Mouse (Mus musculus): ENCODE measurements at regions not wholly inside any gene's neighbourhood (a gene's known extent, or its start where the extent isn't known, plus 50 kb on each side); places are given as distances from the start of the nearest gene placed in this dataset.

DNA sequence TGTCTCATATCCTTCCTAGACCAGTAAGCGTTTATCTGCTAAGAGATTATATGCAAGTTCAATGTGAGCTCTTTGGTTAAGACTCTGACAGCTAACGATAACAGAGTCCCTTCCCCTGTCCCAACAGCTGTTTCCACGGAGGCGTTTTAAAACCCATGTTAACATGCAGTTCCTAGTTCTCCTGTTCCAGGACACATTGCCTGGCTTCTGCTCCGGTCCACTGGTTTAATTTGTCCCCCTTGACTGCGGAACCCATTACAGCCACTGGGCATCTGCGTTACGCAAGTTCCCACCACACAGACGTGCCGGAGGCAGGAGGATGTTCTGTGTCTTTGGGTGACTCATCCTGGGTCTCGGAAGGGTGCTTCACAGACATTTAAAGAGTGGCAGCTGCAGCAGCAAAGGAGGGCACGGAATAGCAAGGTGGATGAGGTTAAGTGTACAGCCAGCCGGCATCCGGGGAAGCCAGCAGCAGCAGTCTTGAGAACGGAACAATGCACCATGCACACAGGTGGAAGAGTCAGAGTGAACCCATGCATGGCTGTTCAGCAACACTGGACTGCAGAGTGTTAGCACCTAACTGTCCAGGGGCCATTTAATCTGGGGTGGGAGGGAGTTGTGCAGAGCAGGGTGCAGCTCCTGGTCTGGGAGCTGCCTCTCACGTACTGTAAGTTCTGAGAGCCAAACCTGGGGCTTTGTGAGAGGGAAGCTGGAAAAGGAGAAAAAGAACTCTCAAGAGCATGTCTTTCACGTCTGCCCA, 271.8 kb downstream of the Rngtt start (continued):
- TF ChIP-seq POLR2AphosphoS5 (IDR thresholded peaks at IDR 0.05; ENCODE audit: borderline replicate concordance, low read depth, low read length), result no peak
- no peak for TF ChIP-seq USF1 (IDR thresholded peaks at IDR 0.05; ENCODE audit: low read depth, low read length)
- TF ChIP-seq MYC (IDR thresholded peaks at IDR 0.05; ENCODE audit: low read depth, low read length), result peak; percentile 61; the same call in 1 of the 2 replicates

DNA sequence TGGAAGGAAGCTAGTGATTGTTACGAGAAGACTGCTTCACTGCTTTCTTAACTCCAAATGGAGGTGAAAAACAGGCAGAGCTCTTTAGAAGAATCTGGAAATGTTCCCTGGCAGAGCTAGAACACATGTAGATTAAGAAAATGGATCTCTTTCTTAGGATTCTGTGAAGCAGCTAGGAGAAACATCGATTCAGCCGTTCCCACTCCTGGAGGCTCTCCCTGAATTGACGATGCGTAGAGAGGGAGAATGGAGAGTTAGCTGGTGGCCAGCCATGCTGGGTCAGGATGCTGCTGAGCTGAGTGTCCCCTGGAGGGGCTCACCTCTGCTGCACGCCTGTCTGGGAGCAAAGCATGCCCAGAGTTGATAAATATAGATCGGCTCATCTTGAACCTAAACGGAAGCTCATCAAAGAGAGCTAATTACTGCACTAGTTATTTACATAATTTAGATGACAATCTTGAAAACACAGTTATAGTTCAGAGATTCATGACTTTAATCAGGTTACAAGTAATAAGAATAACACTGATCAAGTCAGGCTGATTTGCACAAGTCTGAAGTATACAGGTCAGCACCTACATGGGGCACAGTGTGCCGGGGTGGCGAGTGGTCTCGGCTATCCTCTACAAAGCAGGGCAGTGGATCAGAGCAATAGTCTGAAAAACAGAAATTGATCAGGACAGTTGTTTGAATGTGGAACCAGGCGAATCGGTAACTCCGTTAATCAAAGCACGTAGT, 273.0 kb downstream of the Rngtt start:
- H3K27me3 ChIP-seq (ENCODE audit: control insufficient read depth in 1 of 2, insufficient read depth in 2 of 2, low read length in 2 of 2), result no peaks in the 10 kb centered on the region
- DNase-seq (ENCODE audit: low read depth, low spot score), result peak; percentile 44
- H3K9ac ChIP-seq (ENCODE audit: control insufficient read depth, low read depth, low read length, poor library complexity, severe bottlenecking), result peak overlapping the region; percentile 38
- H3K79me2 ChIP-seq (ENCODE audit: control insufficient read depth, insufficient read depth, low read length, poor library complexity), result no peaks in the 10 kb centered on the region
- no peaks in the 10 kb centered on the region for H3K9me3 ChIP-seq (replicated peaks; ENCODE audit: insufficient read depth, low read length)
- H3K36me3 ChIP-seq (ENCODE audit: control insufficient read depth in 1 of 2, insufficient read depth in 2 of 2, low read length in 2 of 2), result peaks cover 0 to 2% of the 10 kb centered on the region in 2 experiments; a peak in 2 of 4 replicates
- H3K4me1 ChIP-seq (ENCODE audit: control insufficient read depth in 1 of 2, insufficient read depth in 2 of 2, low read length in 2 of 2), result peaks cover 5 to 23% of the 10 kb centered on the region in 2 experiments; a peak in 3 of 4 replicates
- TF ChIP-seq CHD1 (IDR thresholded peaks at IDR 0.05; ENCODE audit: low read depth, low read length) (no peak), MXI1 (IDR thresholded peaks at IDR 0.05; ENCODE audit: low read depth, low read length) (peak; percentile 42)
- H3K27ac ChIP-seq (ENCODE audit: control insufficient read depth, low read depth, low read length), result no peak overlapping the region
- H3K4me3 ChIP-seq (ENCODE audit: control insufficient read depth in 1 of 2, insufficient read depth in 1 of 2, low read depth in 2 of 2, low read length in 2 of 2), result peak overlapping the region; percentile 67 to 88

DNA sequence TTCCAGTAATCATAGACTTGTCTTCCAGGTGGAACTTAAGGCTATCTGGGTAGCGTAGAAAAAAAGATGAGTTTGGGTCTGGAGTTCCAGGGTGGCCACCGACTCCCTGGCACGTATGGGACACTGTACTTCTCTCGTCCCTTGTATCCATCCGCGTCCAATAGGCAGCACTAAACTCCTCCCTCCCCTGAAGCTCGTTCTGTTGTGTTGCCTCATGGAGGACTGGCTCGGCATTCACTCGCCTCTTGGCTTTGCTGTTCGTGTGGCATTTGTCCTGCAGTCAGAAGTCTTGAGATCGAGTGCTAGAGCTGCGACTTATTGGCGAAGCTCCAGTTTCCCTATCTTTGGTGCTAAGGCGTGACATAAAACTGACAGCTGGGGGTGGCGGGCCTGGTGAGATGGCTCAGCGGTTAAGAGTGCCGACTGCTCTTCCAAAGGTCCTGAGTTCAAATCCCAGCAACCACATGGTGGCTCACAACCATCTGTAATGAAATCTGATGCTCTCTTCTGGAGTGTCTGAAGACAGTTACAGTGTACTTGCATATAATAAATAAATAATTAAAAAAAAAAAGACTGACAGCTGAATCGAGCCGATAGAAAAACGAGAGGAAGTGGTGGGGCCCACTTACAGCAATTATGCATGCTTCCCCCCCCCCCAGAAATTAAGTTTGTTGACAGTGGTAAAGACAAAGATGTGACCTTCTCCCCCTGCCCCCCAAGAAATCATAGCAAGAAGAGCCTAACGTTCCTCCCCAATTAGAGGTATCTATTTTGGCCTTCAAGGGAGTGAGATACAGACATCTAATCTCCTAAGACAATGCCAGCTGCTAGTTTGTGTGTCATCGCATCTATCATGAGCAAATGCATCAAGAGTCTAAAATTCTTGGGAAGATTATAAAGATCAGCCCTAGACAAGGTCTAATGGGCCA, 274.1 kb downstream of the Rngtt start:
- H3K27ac ChIP-seq (ENCODE audit: control insufficient read depth, low read depth, low read length), result peak overlapping the region; percentile 19
- DNase-seq (ENCODE audit: low read depth, low spot score), result peak; percentile 92
- no peaks in the 10 kb centered on the region for H3K27me3 ChIP-seq (ENCODE audit: control insufficient read depth in 1 of 2, insufficient read depth in 2 of 2, low read length in 2 of 2)
- H3K9ac ChIP-seq (ENCODE audit: control insufficient read depth, low read depth, low read length, poor library complexity, severe bottlenecking), result peak overlapping the region; percentile 46
- H3K79me2 ChIP-seq (ENCODE audit: control insufficient read depth, insufficient read depth, low read length, poor library complexity), result no peaks in the 10 kb centered on the region
- peak overlapping the region; percentile 67 to 88 for H3K4me3 ChIP-seq (ENCODE audit: control insufficient read depth in 1 of 2, insufficient read depth in 1 of 2, low read depth in 2 of 2, low read length in 2 of 2)
- peaks cover 5 to 23% of the 10 kb centered on the region in 2 experiments; a peak in 3 of 4 replicates for H3K4me1 ChIP-seq (ENCODE audit: control insufficient read depth in 1 of 2, insufficient read depth in 2 of 2, low read length in 2 of 2)
- no peaks in the 10 kb centered on the region for H3K9me3 ChIP-seq (replicated peaks; ENCODE audit: insufficient read depth, low read length)
- peak; percentile 67; the same call in 1 of the 2 replicates for TF ChIP-seq ETS1 (IDR thresholded peaks at IDR 0.05; ENCODE audit: low read depth, low read length)
- TF ChIP-seq TCF12 (IDR thresholded peaks at IDR 0.05; ENCODE audit: low read depth, low read length), result 0 out of 2 replicates have a peak, but pooled peaks have one; percentile 24
- no peak for TF ChIP-seq USF1 (IDR thresholded peaks at IDR 0.05; ENCODE audit: low read depth, low read length)
- TF ChIP-seq SIN3A (IDR thresholded peaks at IDR 0.05; ENCODE audit: low read length), result peak; percentile 56
- peak; percentile 80 for TF ChIP-seq ZNF384 (IDR thresholded peaks at IDR 0.05; ENCODE audit: low read depth, low read length)
- TF ChIP-seq MAFK (IDR thresholded peaks at IDR 0.05; ENCODE audit: borderline replicate concordance, low read depth, low read length), result peak; percentile 52; the same call in 1 of the 2 replicates
- TF ChIP-seq NELFE (IDR thresholded peaks at IDR 0.05; ENCODE audit: low read depth, low read length), result 0 out of 2 replicates have a peak, but pooled peaks have one; percentile 27
- TF ChIP-seq KAT2A (conservative IDR thresholded peaks at IDR 0.05; ENCODE audit: low read depth, low read length), result peak; percentile 58
- TF ChIP-seq MXI1 (IDR thresholded peaks at IDR 0.05; ENCODE audit: low read depth, low read length), result peak; percentile 59; the same call in 1 of the 2 replicates
- 0 out of 2 replicates have a peak, but pooled peaks have one; percentile 23 for TF ChIP-seq HCFC1 (IDR thresholded peaks at IDR 0.05; ENCODE audit: low read depth, low read length)
- no peak for TF ChIP-seq JUND (IDR thresholded peaks at IDR 0.05; ENCODE audit: low read depth, low read length)
- TF ChIP-seq EP300 (IDR thresholded peaks at IDR 0.05; ENCODE audit: low read depth in 1 of 2, low read length in 2 of 2), result peak; percentile 30 to 34; a peak in 3 of 4 replicates
- TF ChIP-seq BHLHE40 (IDR thresholded peaks at IDR 0.05; ENCODE audit: borderline replicate concordance, low read depth, low read length), result peak; percentile 18; the same call in 1 of the 2 replicates
- TF ChIP-seq ELF1 (IDR thresholded peaks at IDR 0.05; ENCODE audit: low read depth, low read length), result peak; percentile 34; the same call in 1 of the 2 replicates
- peak; percentile 99 for TF ChIP-seq TBP (IDR thresholded peaks at IDR 0.05; ENCODE audit: low read depth, low read length)
- no peak for TF ChIP-seq CTCF (IDR thresholded peaks at IDR 0.05 in 2 of 3, conservative IDR thresholded peaks at IDR 0.05 in 1 of 3; ENCODE audit: control insufficient read depth in 1 of 3, insufficient read depth in 1 of 3, low read depth in 2 of 3, low read length in 3 of 3, poor library complexity in 1 of 3, severe bottlenecking in 1 of 3)
- TF ChIP-seq GATA1 (IDR thresholded peaks at IDR 0.05; ENCODE audit: low read depth, low read length), result peak; percentile 53; the same call in 1 of the 2 replicates
- TF ChIP-seq MAZ (IDR thresholded peaks at IDR 0.05; ENCODE audit: low read depth, low read length), result peak; percentile 56
- no peak for TF ChIP-seq POLR2A (IDR thresholded peaks at IDR 0.05; ENCODE audit: control insufficient read depth in 1 of 2, insufficient read depth in 1 of 2, low read depth in 1 of 2, low read length in 2 of 2, poor library complexity in 1 of 2)
- H3K36me3 ChIP-seq (ENCODE audit: control insufficient read depth in 1 of 2, insufficient read depth in 2 of 2, low read length in 2 of 2), result peaks cover 0 to 2% of the 10 kb centered on the region in 2 experiments; a peak in 2 of 4 replicates
